Mouse (Mus musculus): ENCODE measurements around the gene Fbxo36.

- no peak for TF ChIP-seq CTCF (IDR thresholded peaks at IDR 0.05; ENCODE audit: insufficient read depth, low read depth, low read length)
- TF ChIP-seq POLR2A (IDR thresholded peaks at IDR 0.05; ENCODE audit: insufficient read depth, low read depth, low read length) = no peak
These were observed 57.7 kb downstream of the Fbxo36 start for GRCm38 (mm10) chr1:84897364-84897763.

All from olfactory bulb, adult 2 months (tissue).